Mouse (Mus musculus) ES-Bruce4 (cell line): ENCODE results near the gene A530016L24Rik. TPM values are rescaled to one million over a fixed set of nuclear protein-coding genes. Genes with fewer than 3 reads are reported as not detected.

Experiments
- H3K27ac ChIP-seq: 2 replicates; pipeline ENCODE4 v1.5.1; 2012; ENCODE audit warnings: low read length, inconsistent platforms; ENCODE audit not compliant: insufficient read depth
- H3K27me3 ChIP-seq: 2 replicates; pipeline ENCODE4 v1.6.1; 2012; ENCODE audit warnings: mild to moderate bottlenecking, low read length, inconsistent platforms; ENCODE audit not compliant: control insufficient read depth, poor library complexity, insufficient read depth, severe bottlenecking
- H3K36me3 ChIP-seq: 2 replicates; pipeline ENCODE4 v1.6.1; 2012; ENCODE audit warnings: inconsistent platforms, mild to moderate bottlenecking, low read length, moderate library complexity; ENCODE audit not compliant: control insufficient read depth, poor library complexity, insufficient read depth, severe bottlenecking
- H3K4me1 ChIP-seq: one replicate; pipeline ENCODE4 v1.8.1; 2011; ENCODE audit warnings: low read length; ENCODE audit not compliant: control insufficient read depth, insufficient read depth
- H3K4me3 ChIP-seq: 2 replicates; pipeline ENCODE4 v1.5.1; 2011; ENCODE audit warnings: low read depth, mild to moderate bottlenecking, low read length
- H3K9ac ChIP-seq: 2 replicates; pipeline ENCODE4 v1.6.1; 2012; ENCODE audit warnings: low read depth, mild to moderate bottlenecking, inconsistent platforms; ENCODE audit not compliant: poor library complexity, severe bottlenecking
- H3K9me3 ChIP-seq: replicated peaks from 2 replicates; pipeline ENCODE4 v1.6.1; 2012; ENCODE audit warnings: mild to moderate bottlenecking, low read length, inconsistent platforms; ENCODE audit not compliant: control insufficient read depth, poor library complexity, insufficient read depth, severe bottlenecking
- CTCF ChIP-seq: IDR thresholded peaks from one replicate; pipeline ENCODE4 v1.8.1; 2011; ENCODE audit warnings: low read depth, low read length
- EP300 ChIP-seq: IDR thresholded peaks from 2 replicates; pipeline ENCODE4 v1.6.1; 2011; ENCODE audit warnings: low read depth, low read length; ENCODE audit not compliant: insufficient read depth
- POLR2A ChIP-seq: IDR thresholded peaks from one replicate; pipeline ENCODE4 v1.8.1; 2011; ENCODE audit warnings: low read length; ENCODE audit not compliant: insufficient read depth
- polyA plus RNA-seq: library from polyadenylated mRNA; stranded (reverse); fragments of >200 nt; gene quantifications from 2 replicates; pipeline ENCODE4 v1.2.4, GENCODE M21; 2011; ENCODE audit warnings: low read depth; ENCODE audit not compliant: missing spikeins, insufficient read depth, insufficient read length

A530016L24Rik gene
- not detected in 2 replicates for polyA plus RNA-seq

DNA sequence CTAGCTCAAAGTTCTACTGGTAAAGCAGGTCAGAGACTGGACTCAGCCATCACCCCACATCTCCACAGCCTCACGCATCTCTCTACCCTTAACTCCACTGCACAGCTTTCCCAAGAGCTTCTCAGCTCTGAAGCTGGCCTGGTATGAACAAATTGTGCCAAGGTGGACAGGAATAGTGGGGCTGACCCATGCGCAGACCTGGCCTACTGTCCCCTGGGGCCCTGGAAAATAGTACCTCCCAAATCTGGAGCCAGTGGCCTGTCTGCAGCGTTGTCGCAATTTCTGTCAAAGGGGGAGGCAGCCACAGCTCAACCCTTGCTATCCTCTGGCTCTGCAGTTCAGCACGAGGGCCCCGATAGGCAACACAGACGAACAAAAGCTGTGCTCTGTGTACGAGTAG, at the start of gene A530016L24Rik:
Gene A530016L24Rik (plus strand): TSS at position 315 of the 400 bp plus-strand sequence.
- Histone ChIP-seq H3K27me3 (no peaks in the 10 kb centered on the region), H3K9ac (no peak within 1 kb of the TSS), H3K27ac (no peak within 1 kb of the TSS), H3K4me1 (no peaks in the 10 kb centered on the region), H3K36me3 (no peaks in the 10 kb centered on the region), H3K9me3 (no peaks in the 10 kb centered on the region), H3K4me3 (no peak within 1 kb of the TSS)
- no peak for TF ChIP-seq EP300

DNA sequence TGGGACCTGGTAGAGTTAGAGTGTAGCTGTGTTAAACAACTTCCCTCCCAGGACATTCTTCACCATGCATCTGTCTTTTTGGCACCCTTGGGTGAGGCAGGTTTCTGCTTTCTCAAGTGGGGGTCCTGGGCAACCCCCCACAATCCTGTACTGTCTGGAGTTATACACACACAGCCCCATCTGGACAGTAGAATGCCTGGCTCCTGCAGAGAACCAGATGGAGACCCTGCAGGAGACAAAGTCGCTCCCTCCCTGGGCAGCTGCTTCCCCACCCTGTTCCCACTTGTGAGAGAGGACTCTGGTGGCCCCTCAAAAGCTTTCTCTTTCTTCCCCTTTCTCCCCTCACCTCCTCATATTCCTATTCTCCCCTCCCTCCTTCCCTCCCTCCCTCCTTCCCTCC, 49.3 kb upstream of the A530016L24Rik start:
- H3K9ac ChIP-seq: no peak overlapping the region
- no peak overlapping the region for H3K4me3 ChIP-seq
- no peak for TF ChIP-seq POLR2A
- no peak for TF ChIP-seq EP300
- H3K36me3 ChIP-seq: no peaks in the 10 kb centered on the region
- H3K27me3 ChIP-seq: no peaks in the 10 kb centered on the region
- H3K9me3 ChIP-seq: no peaks in the 10 kb centered on the region
- no peaks in the 10 kb centered on the region for H3K4me1 ChIP-seq
- H3K27ac ChIP-seq: no peak overlapping the region

DNA sequence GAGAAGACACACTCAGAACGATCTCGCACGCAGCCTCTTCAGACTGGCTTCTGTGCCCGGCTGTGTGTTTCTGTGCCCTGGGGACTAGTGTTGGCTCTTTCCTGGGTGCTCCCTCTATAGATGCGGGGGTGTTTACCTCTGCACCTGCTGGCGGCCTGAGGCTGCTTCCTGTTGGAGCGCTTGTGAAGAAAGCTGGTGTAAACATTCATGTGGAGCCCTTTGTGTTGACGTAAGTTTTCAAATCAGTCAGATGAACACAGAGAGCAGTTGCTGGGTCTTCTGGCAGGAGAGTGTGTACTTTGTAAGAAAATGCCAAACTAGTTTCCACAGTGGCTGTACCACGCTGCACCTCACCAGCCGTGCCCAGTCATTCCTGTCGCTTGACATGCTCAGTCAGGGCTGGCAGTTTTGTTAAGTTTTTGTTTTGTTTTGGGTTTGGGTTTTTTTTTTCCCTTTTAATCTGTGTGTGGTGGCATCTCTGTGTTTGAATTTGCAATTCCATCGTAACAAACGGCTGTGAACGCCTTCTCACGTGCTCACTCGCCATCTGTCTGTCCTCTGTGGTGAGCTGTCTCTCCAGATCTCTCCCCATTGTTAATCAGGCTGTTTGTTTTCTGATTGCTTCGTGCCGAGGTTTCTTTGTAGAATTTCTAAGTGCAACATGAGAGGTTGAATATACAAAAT, 40.0 kb upstream of the A530016L24Rik start:
- no peak overlapping the region for H3K27ac ChIP-seq
- H3K9me3 ChIP-seq: no peaks in the 10 kb centered on the region
- no peaks in the 10 kb centered on the region for H3K36me3 ChIP-seq
- no peak for TF ChIP-seq POLR2A
- TF ChIP-seq EP300: no peak
- no peak overlapping the region for H3K4me3 ChIP-seq
- H3K9ac ChIP-seq: no peak overlapping the region
- no peaks in the 10 kb centered on the region for H3K4me1 ChIP-seq
- H3K27me3 ChIP-seq: no peaks in the 10 kb centered on the region

DNA sequence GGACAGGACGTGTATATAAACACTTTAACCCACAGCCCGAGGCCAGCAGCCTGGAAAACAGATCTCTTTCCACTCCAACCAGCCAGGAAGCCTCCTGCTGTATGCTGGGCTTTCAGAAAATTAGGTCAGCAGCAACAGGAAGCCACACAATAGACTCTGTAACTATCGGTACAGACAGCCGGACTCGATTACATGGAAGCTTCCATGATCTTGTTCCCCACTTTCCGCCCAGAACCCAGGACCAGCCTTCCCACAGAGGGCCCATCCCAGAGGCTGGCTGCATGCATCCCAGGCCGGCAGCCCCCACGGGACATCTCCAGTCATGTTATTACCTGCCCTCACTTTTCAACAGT, 39.4 kb upstream of the A530016L24Rik start:
- Histone ChIP-seq H3K4me1 (no peaks in the 10 kb centered on the region), H3K27ac (no peak overlapping the region), H3K27me3 (no peaks in the 10 kb centered on the region), H3K9ac (no peak overlapping the region), H3K4me3 (no peak overlapping the region), H3K36me3 (no peaks in the 10 kb centered on the region), H3K9me3 (no peaks in the 10 kb centered on the region)
- TF ChIP-seq EP300: no peak
- TF ChIP-seq POLR2A: no peak
- no peak for TF ChIP-seq CTCF

DNA sequence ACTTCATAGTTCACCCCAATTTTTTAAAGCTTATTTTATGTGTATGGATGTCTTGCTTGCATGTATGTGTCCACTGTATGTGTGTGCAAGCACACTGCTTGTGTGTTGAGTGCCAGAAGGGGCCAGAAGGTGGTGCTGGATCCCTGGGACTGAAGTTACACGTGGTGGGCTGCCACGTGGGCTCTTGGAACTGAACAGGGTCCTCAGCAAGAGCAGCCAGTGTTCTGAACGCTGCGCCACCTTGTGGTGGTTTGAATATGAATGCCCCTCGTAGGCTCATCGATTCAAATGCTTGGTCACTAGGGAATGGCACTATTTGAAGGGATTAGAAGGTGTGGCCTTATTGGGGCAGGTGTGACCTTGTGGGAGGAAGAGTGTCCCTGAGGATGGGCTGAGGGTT, 38.4 kb upstream of the A530016L24Rik start:
- H3K27me3 ChIP-seq: no peaks in the 10 kb centered on the region
- no peaks in the 10 kb centered on the region for H3K9me3 ChIP-seq
- no peaks in the 10 kb centered on the region for H3K36me3 ChIP-seq
- H3K9ac ChIP-seq: no peak overlapping the region
- no peak for TF ChIP-seq EP300
- TF ChIP-seq CTCF: peak; percentile 69
- no peaks in the 10 kb centered on the region for H3K4me1 ChIP-seq
- no peak overlapping the region for H3K27ac ChIP-seq
- H3K4me3 ChIP-seq: no peak overlapping the region

DNA sequence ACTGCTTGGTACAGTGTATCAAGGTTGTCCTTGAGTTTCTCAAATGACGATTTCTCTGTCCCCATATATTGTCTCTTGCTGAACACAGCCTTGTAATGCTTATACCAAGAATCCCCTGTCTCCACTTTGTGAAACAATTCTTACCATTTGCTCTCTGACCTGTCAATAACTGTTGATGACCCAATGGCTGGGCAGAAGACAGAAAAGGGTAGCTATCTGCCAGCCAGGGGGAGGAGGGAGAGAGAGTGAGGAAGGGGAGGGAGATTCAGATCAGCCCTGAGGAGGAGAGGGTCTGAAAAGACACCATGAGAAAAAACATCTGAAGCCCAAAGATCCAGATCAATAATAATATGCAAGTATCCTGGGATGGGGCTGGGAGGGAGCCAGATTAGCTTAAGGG, 37.9 kb upstream of the A530016L24Rik start:
- H3K9ac ChIP-seq: no peak overlapping the region
- H3K4me1 ChIP-seq: no peaks in the 10 kb centered on the region
- no peak overlapping the region for H3K4me3 ChIP-seq
- H3K27me3 ChIP-seq: no peaks in the 10 kb centered on the region
- H3K27ac ChIP-seq: no peak overlapping the region
- no peaks in the 10 kb centered on the region for H3K36me3 ChIP-seq
- no peak for TF ChIP-seq EP300
- no peak for TF ChIP-seq CTCF
- no peak for TF ChIP-seq POLR2A
- no peaks in the 10 kb centered on the region for H3K9me3 ChIP-seq
